ENCODE assay signal across 8 mouse cellular contexts in the genomic region with DNA sequence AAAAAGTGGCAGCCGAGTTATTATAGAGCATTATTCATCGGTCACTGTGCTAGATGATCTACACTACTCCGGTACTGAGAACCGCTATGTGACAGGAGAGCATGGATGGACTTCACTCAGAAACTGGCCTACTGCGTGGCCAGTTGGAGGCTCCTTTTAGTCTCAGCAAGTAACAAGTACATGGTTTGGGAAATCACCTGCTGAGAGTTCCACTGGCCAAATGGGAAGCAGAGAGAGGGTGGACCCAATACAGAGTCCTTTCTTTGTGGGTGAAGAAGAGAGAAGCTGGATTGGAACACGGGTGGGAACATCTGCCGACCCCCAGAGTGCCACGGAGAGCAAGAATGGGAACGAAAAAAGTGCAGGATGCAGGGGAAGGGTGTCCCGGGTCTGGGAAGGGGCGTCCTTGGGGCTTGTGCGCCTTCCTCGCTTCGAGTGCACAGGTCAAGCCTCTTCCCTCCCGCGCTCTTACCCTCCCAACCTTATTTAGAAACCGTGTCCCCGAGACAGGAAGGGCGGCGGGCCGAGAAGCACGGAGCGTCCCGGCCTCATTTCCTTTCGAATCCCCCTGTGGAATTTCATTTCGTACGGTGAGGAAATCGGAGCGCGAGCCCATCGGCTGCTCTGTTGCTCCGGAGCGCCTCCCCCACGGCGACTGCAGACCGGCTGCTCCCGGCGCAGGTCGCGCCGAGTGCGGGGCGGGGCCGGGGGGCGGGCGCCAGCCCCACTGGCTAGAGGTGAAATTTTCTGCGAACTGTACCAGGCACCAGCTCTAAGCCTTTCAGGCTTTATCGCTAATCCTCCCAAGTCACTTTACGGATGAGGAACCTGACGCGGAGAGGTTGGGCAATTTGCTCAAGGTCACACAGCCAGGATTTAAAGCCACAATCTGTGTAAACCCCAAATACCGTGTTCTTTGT. TPM values are rescaled to one million over a fixed set of nuclear protein-coding genes. Genes with fewer than 3 reads are reported as not detected.
DNase-seq lines count a peak whose midpoint lies in the region; ATAC-seq and TF ChIP-seq lines count a peak whose summit lies in the region.

No protein-coding gene starts in this region.

- H3K4me2 ChIP-seq in heart, embryonic 14.5 days (ENCODE audit: low read length): peak overlapping the region; percentile 91
- H3K4me2 ChIP-seq in kidney, postnatal 0 days (ENCODE audit: low read length): peak overlapping the region; percentile 82
- peak overlapping the region; percentile 84 for H3K4me2 ChIP-seq in liver, embryonic 14.5 days (ENCODE audit: low read depth)
- peak overlapping the region; percentile 80 for H3K4me2 ChIP-seq in stomach, embryonic 16.5 days (ENCODE audit: low read depth, low read length)

- no peak overlapping the region for H3K27ac ChIP-seq in bone marrow, adult 2 months (ENCODE audit: control insufficient read depth, insufficient read depth, low read depth, low read length, poor library complexity)
- H3K27ac ChIP-seq in embryonic fibroblast, embryonic 13.5 days (ENCODE audit: insufficient read depth, low read length): no peak overlapping the region
- H3K27ac ChIP-seq in heart, embryonic 14.5 days (replicated peaks in 1 of 2; ENCODE audit: control insufficient read depth in 1 of 2, insufficient read depth in 1 of 2, low read depth in 2 of 2, low read length in 2 of 2): peak overlapping the region; percentile 85 to 95
- H3K27ac ChIP-seq in kidney, postnatal 0 days: peak overlapping the region; percentile 97
- H3K27ac ChIP-seq in liver, embryonic 14.5 days: no peak overlapping the region; the same call in 1 of the 2 replicates
- H3K27ac ChIP-seq in stomach, embryonic 16.5 days (ENCODE audit: low read length): peak overlapping the region; percentile 94

- peak overlapping the region; percentile 83 for H3K9ac ChIP-seq in heart, embryonic 14.5 days (ENCODE audit: low read length)
- H3K9ac ChIP-seq in kidney, postnatal 0 days (ENCODE audit: low read depth, low read length): peak overlapping the region; percentile 78
- H3K9ac ChIP-seq in liver, embryonic 14.5 days (replicated peaks): peak overlapping the region; percentile 23; the same call in 1 of the 2 replicates
- H3K9ac ChIP-seq in stomach, embryonic 16.5 days (ENCODE audit: low read length): peak overlapping the region; percentile 74

- ATAC-seq in CD4-positive, CD25-positive, alpha-beta regulatory T cell, adult 4 months: peak; percentile 49
- ATAC-seq in heart, embryonic 14.5 days (ENCODE audit: insufficient number of reproducible peaks, insufficient read depth, low FRiP score, low read depth): peak; percentile 87
- ATAC-seq in kidney, postnatal 0 days (replicated peaks; ENCODE audit: low FRiP score, low read depth): peak; percentile 87
- peak; percentile 75 for ATAC-seq in liver, embryonic 14.5 days (ENCODE audit: insufficient read depth)
- peak; percentile 86 for ATAC-seq in stomach, embryonic 16.5 days (ENCODE audit: insufficient read depth, low FRiP score)

- H3K36me3 ChIP-seq in heart, embryonic 14.5 days (ENCODE audit: control insufficient read depth, insufficient read depth, low read length): peaks cover 13% of the 10 kb centered on the region
- peaks cover 10% of the 10 kb centered on the region for H3K36me3 ChIP-seq in kidney, postnatal 0 days (ENCODE audit: insufficient read depth, low read length)
- no peaks in the 10 kb centered on the region for H3K36me3 ChIP-seq in liver, embryonic 14.5 days (replicated peaks; ENCODE audit: control insufficient read depth, insufficient read depth, low read depth)
- H3K36me3 ChIP-seq in stomach, embryonic 16.5 days (ENCODE audit: control insufficient read depth, insufficient read depth, low read length): no peaks in the 10 kb centered on the region

- TF ChIP-seq EP300 in liver, embryonic 14.5 days (IDR thresholded peaks at IDR 0.05; ENCODE audit: low read depth): no peak

- no peak for TF ChIP-seq CTCF in bone marrow, adult 2 months (IDR thresholded peaks at IDR 0.05; ENCODE audit: control insufficient read depth, insufficient read depth, low read length)
- TF ChIP-seq CTCF in embryonic fibroblast, embryonic 13.5 days (IDR thresholded peaks at IDR 0.05; ENCODE audit: borderline replicate concordance, insufficient read depth, low read length): no peak
- no peak for TF ChIP-seq CTCF in kidney, postnatal 0 days (IDR thresholded peaks at IDR 0.05; ENCODE audit: low read depth)
- TF ChIP-seq CTCF in liver, embryonic 14.5 days (IDR thresholded peaks at IDR 0.05; ENCODE audit: low read depth): no peak

- no peaks in the 10 kb centered on the region for H3K27me3 ChIP-seq in heart, embryonic 14.5 days (ENCODE audit: control insufficient read depth, insufficient read depth, low read length)
- H3K27me3 ChIP-seq in kidney, postnatal 0 days (ENCODE audit: insufficient read depth, low read length): no peaks in the 10 kb centered on the region
- H3K27me3 ChIP-seq in liver, embryonic 14.5 days (ENCODE audit: control insufficient read depth, insufficient read depth, low read length): peaks cover 33% of the 10 kb centered on the region
- no peaks in the 10 kb centered on the region for H3K27me3 ChIP-seq in stomach, embryonic 16.5 days (ENCODE audit: control insufficient read depth, insufficient read depth, low read length)

- DNase-seq in kidney, postnatal 0 days (ENCODE audit: low spot score): peak; percentile 91
- peak; percentile 26 to 37 (median 35) for DNase-seq in liver, embryonic 14.5 days (ENCODE audit: low read depth in 3 of 3, low spot score in 3 of 3)
- peak; percentile 80 for DNase-seq in neural tube, embryonic 10.5 days (ENCODE audit: extremely low spot score, low spot score)

- WGBS in bone marrow, adult 2 months: 9% methylated on average over 52 of the region's 52 CpGs
- 5% methylated on average over 52 of the region's 52 CpGs for WGBS in heart, embryonic 14.5 days
- 1% methylated on average over 52 of the region's 52 CpGs for WGBS in kidney, postnatal 0 days
- 6% methylated on average over 52 of the region's 52 CpGs for WGBS in liver, embryonic 14.5 days (ENCODE audit: insufficient replicate concordance)
- WGBS in stomach, embryonic 16.5 days: 4% methylated on average over 52 of the region's 52 CpGs

- TF ChIP-seq POLR2A in bone marrow, adult 2 months (IDR thresholded peaks at IDR 0.05; ENCODE audit: borderline replicate concordance, control insufficient read depth, low read depth, low read length): peak; percentile 13; the same call in 1 of the 2 replicates
- no peak for TF ChIP-seq POLR2A in embryonic fibroblast, embryonic 13.5 days (IDR thresholded peaks at IDR 0.05; ENCODE audit: low read depth, low read length)

- no peaks in the 10 kb centered on the region for H3K9me3 ChIP-seq in heart, embryonic 14.5 days (ENCODE audit: control insufficient read depth, low read length)
- H3K9me3 ChIP-seq in kidney, postnatal 0 days (replicated peaks; ENCODE audit: low read length): no peaks in the 10 kb centered on the region
- no peaks in the 10 kb centered on the region for H3K9me3 ChIP-seq in liver, embryonic 14.5 days (ENCODE audit: control insufficient read depth, low read length)
- H3K9me3 ChIP-seq in stomach, embryonic 16.5 days (replicated peaks; ENCODE audit: control insufficient read depth, low read length): no peaks in the 10 kb centered on the region

- H3K4me1 ChIP-seq in bone marrow, adult 2 months (ENCODE audit: control insufficient read depth, insufficient read depth, low read length): no peaks in the 10 kb centered on the region
- H3K4me1 ChIP-seq in embryonic fibroblast, embryonic 13.5 days (ENCODE audit: control insufficient read depth, insufficient read depth, low read length): no peaks in the 10 kb centered on the region
- peaks cover 5 to 10% of the 10 kb centered on the region in 2 experiments; a peak in 1 of 4 replicates for H3K4me1 ChIP-seq in heart, embryonic 14.5 days (ENCODE audit: control insufficient read depth in 2 of 2, insufficient read depth in 2 of 2, low read length in 2 of 2)
- H3K4me1 ChIP-seq in kidney, postnatal 0 days (replicated peaks; ENCODE audit: insufficient read depth, low read length): peaks cover 21% of the 10 kb centered on the region
- peaks cover 0 to 3% of the 10 kb centered on the region in 2 experiments; a peak in 1 of 4 replicates for H3K4me1 ChIP-seq in liver, embryonic 14.5 days (replicated peaks; ENCODE audit: control insufficient read depth in 2 of 2, insufficient read depth in 2 of 2, low read length in 1 of 2)
- peaks cover 20% of the 10 kb centered on the region for H3K4me1 ChIP-seq in stomach, embryonic 16.5 days (ENCODE audit: control insufficient read depth, insufficient read depth, low read length)

- peak overlapping the region; percentile 62 for H3K4me3 ChIP-seq in bone marrow, adult 2 months (replicated peaks; ENCODE audit: control insufficient read depth, low read depth, low read length)
- H3K4me3 ChIP-seq in embryonic fibroblast, embryonic 13.5 days (ENCODE audit: insufficient read depth, low read length): peak overlapping the region; percentile 56
- peak overlapping the region; percentile 60 to 90 for H3K4me3 ChIP-seq in heart, embryonic 14.5 days (ENCODE audit: control insufficient read depth in 1 of 2, insufficient read depth in 1 of 2, low read depth in 1 of 2, low read length in 2 of 2)
- H3K4me3 ChIP-seq in kidney, postnatal 0 days (replicated peaks; ENCODE audit: low read depth, low read length): peak overlapping the region; percentile 95
- H3K4me3 ChIP-seq in liver, embryonic 14.5 days (ENCODE audit: insufficient read depth in 1 of 2, low read depth in 2 of 2, low read length in 2 of 2): peak overlapping the region; percentile 61 to 64
- H3K4me3 ChIP-seq in stomach, embryonic 16.5 days (replicated peaks; ENCODE audit: low read length): peak overlapping the region; percentile 96

RNA-seq across cellular contexts. Expression of gene Tmem135, which starts 0.7 kb away (rescaled TPM):
- polyA plus RNA-seq in CD4-positive, CD25-positive, alpha-beta regulatory T cell, adult 4 months (2017; shearing (Covaris generic)): 10 to 100 TPM; 20.0 to 25.4 TPM
- 3.7 and 8.2 TPM in 2 replicates for polyA plus RNA-seq in bone marrow, adult 2 months (2011; ENCODE audit: insufficient read depth, insufficient read length, low replicate concordance, missing spikeins)
- 22.5 and 22.6 TPM in 2 replicates for polyA plus RNA-seq in embryonic fibroblast, embryonic 13.5 days (2011; ENCODE audit: insufficient read length, low read depth, missing spikeins)
- polyA plus RNA-seq in heart, embryonic 14.5 days (2014; fragmentation: Nextera tagmentation; extraction: Ambion mirVana): 28.4 and 29.4 TPM in 2 replicates
- polyA plus RNA-seq in kidney, postnatal 0 days (2015; fragmentation: Nextera tagmentation; extraction: Ambion mirVana): 41.6 and 45.5 TPM in 2 replicates
- polyA plus RNA-seq in liver, embryonic 14.5 days (2012; rRNA removed): 4.0 and 5.4 TPM in 2 replicates
- 12.7 and 13.6 TPM in 2 replicates for polyA plus RNA-seq in liver, embryonic 14.5 days (2014; fragmentation: Nextera tagmentation; extraction: Ambion mirVana)
- polyA plus RNA-seq in stomach, embryonic 16.5 days (2015; fragmentation: Nextera tagmentation; extraction: Ambion mirVana): 36.3 and 43.1 TPM in 2 replicates

RNA-seq across cellular contexts. Expression of gene Fzd4, which starts 0.8 kb away (rescaled TPM):
- not detected for polyA plus RNA-seq in CD4-positive, CD25-positive, alpha-beta regulatory T cell, adult 4 months (2017; shearing (Covaris generic))
- 1.0 and 2.1 TPM in 2 replicates for polyA plus RNA-seq in bone marrow, adult 2 months (2011; ENCODE audit: insufficient read depth, insufficient read length, low replicate concordance, missing spikeins)
- 5.1 and 9.5 TPM in 2 replicates for polyA plus RNA-seq in embryonic fibroblast, embryonic 13.5 days (2011; ENCODE audit: insufficient read length, low read depth, missing spikeins)
- 12.7 and 13.2 TPM in 2 replicates for polyA plus RNA-seq in heart, embryonic 14.5 days (2014; fragmentation: Nextera tagmentation; extraction: Ambion mirVana)
- polyA plus RNA-seq in kidney, postnatal 0 days (2015; fragmentation: Nextera tagmentation; extraction: Ambion mirVana): 29.6 and 30.9 TPM in 2 replicates
- 1.7 and 2.0 TPM in 2 replicates for polyA plus RNA-seq in liver, embryonic 14.5 days (2012; rRNA removed)
- 2.0 and 2.3 TPM in 2 replicates for polyA plus RNA-seq in liver, embryonic 14.5 days (2014; fragmentation: Nextera tagmentation; extraction: Ambion mirVana)
- 14.7 and 14.8 TPM in 2 replicates for polyA plus RNA-seq in stomach, embryonic 16.5 days (2015; fragmentation: Nextera tagmentation; extraction: Ambion mirVana)

Comparison
In these comparisons a context has a peak if more than half of its experiments do, and no peak if none do; other contexts are left out.
1. H3K27ac ChIP-seq: peak in heart, embryonic 14.5 days (2 of 2), kidney, postnatal 0 days (single experiment) and stomach, embryonic 16.5 days (single experiment); none in bone marrow, adult 2 months (single experiment), embryonic fibroblast, embryonic 13.5 days (single experiment) and liver, embryonic 14.5 days (single experiment).
2. H3K9ac ChIP-seq: peak in every context shown above with its lines; median percentile 83 in heart, embryonic 14.5 days; 78 in kidney, postnatal 0 days; 74 in stomach, embryonic 16.5 days; 23 in liver, embryonic 14.5 days.
3. DNase-seq: peak in every context shown above with its lines; median percentile 91 in kidney, postnatal 0 days; 80 in neural tube, embryonic 10.5 days; 35 in liver, embryonic 14.5 days.
4. Peak in every context shown above with its lines, with median percentiles within 50 percentile points of each other: ATAC-seq, H3K4me3 ChIP-seq and H3K4me2 ChIP-seq.